In the genomic region with DNA sequence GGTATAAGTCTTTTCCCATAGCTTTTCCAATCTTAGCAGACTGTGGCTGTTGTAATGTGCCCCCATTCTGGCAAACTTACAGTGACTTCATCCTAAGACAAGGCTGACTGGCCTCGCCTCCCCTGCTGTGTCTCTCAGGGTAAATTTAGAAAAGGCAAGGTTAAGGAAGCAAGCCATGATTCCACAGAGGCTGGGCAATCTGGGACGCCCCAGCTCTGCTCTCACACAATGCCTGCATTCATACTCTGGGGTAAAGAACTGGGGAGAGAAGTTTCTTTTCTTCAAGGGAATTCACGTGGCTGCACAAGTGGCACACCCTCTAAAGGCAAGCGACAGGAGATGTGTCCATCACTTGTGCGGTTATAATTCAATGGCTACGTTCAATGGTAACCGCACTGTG, we compare ENCODE assay signal across 16 mouse cellular contexts.
A peak's percentile ranks its signal among the peaks of the same experiment; 100 is the strongest.
DNase-seq lines count a peak whose midpoint lies in the region; ATAC-seq and TF ChIP-seq lines count a peak whose summit lies in the region.
"Had no signal": no experiment of that assay in that cellular context is flagged by ENCODE, and none has a peak within 500 bp of the region (broad histone marks: within the 10 kb centered on the region; RNA-seq: fewer than 3 reads in every experiment).

No protein-coding gene starts in this region.

- H3K4me1 ChIP-seq in hindbrain, embryonic 10.5 days (replicated peaks): peaks cover 59% of the 10 kb centered on the region
- H3K4me1 ChIP-seq in hindbrain, embryonic 13.5 days (replicated peaks): peaks cover 32% of the 10 kb centered on the region
- peaks cover 8% of the 10 kb centered on the region for H3K4me1 ChIP-seq in cortical plate, adult 2 months (ENCODE audit: control insufficient read depth, insufficient read depth, low read length)
- peaks cover 31% of the 10 kb centered on the region for H3K4me1 ChIP-seq in hindbrain, embryonic 12.5 days
- H3K4me1 ChIP-seq in neural tube, embryonic 13.5 days (replicated peaks): peaks cover 45% of the 10 kb centered on the region
- H3K4me1 ChIP-seq: liver, embryonic 15.5 days; stomach, embryonic 15.5 days had no signal

- TF ChIP-seq POLR2A in cortical plate, adult 2 months (IDR thresholded peaks at IDR 0.05; ENCODE audit: extremely low read depth, insufficient read depth, low read length): no peak

- no peak overlapping the region for H3K4me3 ChIP-seq in hindbrain, embryonic 10.5 days
- no peak overlapping the region for H3K4me3 ChIP-seq in hindbrain, embryonic 13.5 days
- no peak overlapping the region for H3K4me3 ChIP-seq in cortical plate, adult 2 months (ENCODE audit: insufficient read depth, low read length)
- no peak overlapping the region for H3K4me3 ChIP-seq in hindbrain, embryonic 12.5 days
- no peak overlapping the region for H3K4me3 ChIP-seq in neural tube, embryonic 13.5 days
- H3K4me3 ChIP-seq: erythroblast, embryonic 14.5 days; limb, embryonic 12.5 days; liver, embryonic 15.5 days; stomach, embryonic 15.5 days had no signal

- no peak for TF ChIP-seq CTCF in cortical plate, adult 2 months (IDR thresholded peaks at IDR 0.05; ENCODE audit: extremely low read depth, insufficient read depth, low read length)

- no peaks in the 10 kb centered on the region for H3K9me3 ChIP-seq in hindbrain, embryonic 10.5 days
- no peaks in the 10 kb centered on the region for H3K9me3 ChIP-seq in hindbrain, embryonic 13.5 days
- no peaks in the 10 kb centered on the region for H3K9me3 ChIP-seq in hindbrain, embryonic 12.5 days (replicated peaks)
- H3K9me3 ChIP-seq in neural tube, embryonic 13.5 days: no peaks in the 10 kb centered on the region
- H3K9me3 ChIP-seq: limb, embryonic 12.5 days; liver, embryonic 15.5 days; stomach, embryonic 15.5 days had no signal

- peak; percentile 44 for DNase-seq in hindbrain, embryonic 10.5 days (ENCODE audit: low spot score)
- DNase-seq in cerebellum, adult 11 months: no peak
- DNase-seq in heart, postnatal 25 days (ENCODE audit: low spot score): no peak
- DNase-seq in kidney, adult 11 months: no peak
- DNase-seq: adrenal gland, postnatal 14 days; lung, postnatal 36 days; thymus, postnatal 25 days had no signal

- H3K27me3 ChIP-seq in hindbrain, embryonic 10.5 days (ENCODE audit: insufficient read depth, poor library complexity, severe bottlenecking): no peaks in the 10 kb centered on the region
- H3K27me3 ChIP-seq in hindbrain, embryonic 13.5 days: no peaks in the 10 kb centered on the region
- H3K27me3 ChIP-seq in hindbrain, embryonic 12.5 days: no peaks in the 10 kb centered on the region
- no peaks in the 10 kb centered on the region for H3K27me3 ChIP-seq in neural tube, embryonic 13.5 days
- H3K27me3 ChIP-seq: limb, embryonic 12.5 days; stomach, embryonic 15.5 days had no signal

- no peak overlapping the region for H3K4me2 ChIP-seq in hindbrain, embryonic 13.5 days
- H3K4me2 ChIP-seq in hindbrain, embryonic 12.5 days (replicated peaks): no peak overlapping the region
- H3K4me2 ChIP-seq in neural tube, embryonic 13.5 days: no peak overlapping the region
- H3K4me2 ChIP-seq: limb, embryonic 12.5 days; liver, embryonic 15.5 days; stomach, embryonic 15.5 days had no signal

- intact Hi-C loops in heart, postnatal 25 days (cut with DNase I): no loop called here

- WGBS in hindbrain, embryonic 10.5 days: 28% methylated on average over 7 of the region's 7 CpGs
- 19% methylated on average over 7 of the region's 7 CpGs for WGBS in hindbrain, embryonic 13.5 days
- 26% methylated on average over 7 of the region's 7 CpGs for WGBS in hindbrain, embryonic 12.5 days
- WGBS in neural tube, embryonic 13.5 days: 22% methylated on average over 7 of the region's 7 CpGs

- H3K9ac ChIP-seq in hindbrain, embryonic 13.5 days: no peak overlapping the region
- no peak overlapping the region for H3K9ac ChIP-seq in hindbrain, embryonic 12.5 days
- H3K9ac ChIP-seq in neural tube, embryonic 13.5 days: no peak overlapping the region
- H3K9ac ChIP-seq: limb, embryonic 12.5 days; liver, embryonic 15.5 days; stomach, embryonic 15.5 days had no signal

- peak overlapping the region; percentile 31; the same call in 1 of the 2 replicates for H3K27ac ChIP-seq in hindbrain, embryonic 10.5 days
- no peak overlapping the region for H3K27ac ChIP-seq in hindbrain, embryonic 13.5 days
- H3K27ac ChIP-seq in cortical plate, adult 2 months (ENCODE audit: insufficient read depth, low read length): 0 out of 2 replicates have a peak overlapping the region, but pooled peaks have one; percentile 63
- H3K27ac ChIP-seq in hindbrain, embryonic 12.5 days: peak overlapping the region; percentile 30; the same call in 1 of the 2 replicates
- peak overlapping the region; percentile 59; the same call in 1 of the 2 replicates for H3K27ac ChIP-seq in neural tube, embryonic 13.5 days (replicated peaks)
- H3K27ac ChIP-seq: kidney, postnatal 0 days; limb, embryonic 12.5 days; liver, embryonic 15.5 days; stomach, embryonic 15.5 days had no signal

- H3K36me3 ChIP-seq in hindbrain, embryonic 10.5 days: no peaks in the 10 kb centered on the region
- peaks cover 13% of the 10 kb centered on the region for H3K36me3 ChIP-seq in hindbrain, embryonic 13.5 days
- peaks cover 3% of the 10 kb centered on the region; the same call in 1 of the 2 replicates for H3K36me3 ChIP-seq in hindbrain, embryonic 12.5 days
- 0 out of 2 replicates have a peak, but pooled peaks cover 8% of the 10 kb centered on the region for H3K36me3 ChIP-seq in neural tube, embryonic 13.5 days
- H3K36me3 ChIP-seq: limb, embryonic 12.5 days; liver, embryonic 15.5 days; stomach, embryonic 15.5 days had no signal

- no peak for ATAC-seq in hindbrain, embryonic 13.5 days (ENCODE audit: low FRiP score)
- ATAC-seq in hindbrain, embryonic 12.5 days (ENCODE audit: low FRiP score): peak; percentile 35
- no peak for ATAC-seq in neural tube, embryonic 13.5 days (ENCODE audit: low read depth)
